ENCODE assay signal across 8 mouse cellular contexts in the genomic region with DNA sequence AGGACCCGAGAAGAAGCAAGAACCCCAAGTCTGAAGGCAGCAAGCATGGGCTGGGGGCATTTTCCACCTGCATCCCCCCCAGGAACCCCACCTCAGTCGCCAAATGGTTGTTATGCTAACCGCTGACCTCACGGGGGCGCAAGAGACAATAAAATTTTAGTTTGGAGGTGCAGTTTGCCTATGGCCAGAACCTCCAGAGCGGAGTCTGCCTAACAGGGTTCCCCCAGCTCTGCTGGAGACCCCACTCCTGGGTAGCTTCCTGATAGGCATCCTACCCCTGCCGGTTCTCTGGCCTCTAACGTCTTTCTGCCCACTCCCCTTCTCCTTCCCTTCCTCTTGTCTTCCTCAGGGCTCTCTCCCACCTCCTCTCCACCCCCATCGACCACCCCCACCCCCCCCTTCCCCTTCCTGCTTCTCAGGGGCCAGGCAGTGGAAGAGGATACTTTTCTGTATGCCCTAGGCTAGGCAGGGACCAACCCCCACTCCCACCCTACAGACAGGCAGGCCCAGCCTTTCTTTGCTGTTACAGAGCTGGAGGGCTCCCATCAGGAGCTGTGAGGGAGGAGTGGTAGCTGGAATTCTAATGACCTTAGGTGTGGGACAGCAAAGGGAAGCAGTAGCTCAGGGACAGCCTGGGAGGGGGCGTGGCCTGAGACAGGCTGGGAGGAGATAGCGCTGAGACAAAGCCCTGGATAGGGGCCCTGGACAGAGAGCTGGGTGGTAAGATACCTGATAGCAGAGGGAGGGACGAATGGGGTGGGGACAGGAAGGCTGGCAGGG. TPM values are rescaled to one million over a fixed set of nuclear protein-coding genes. Genes with fewer than 3 reads are reported as not detected.
DNase-seq lines count a peak whose midpoint lies in the region; ATAC-seq and TF ChIP-seq lines count a peak whose summit lies in the region.

No protein-coding gene starts in this region.

- TF ChIP-seq CTCF in liver, postnatal 0 days (IDR thresholded peaks at IDR 0.05; ENCODE audit: low read depth), result peak; percentile 71
- peak; percentile 72 for TF ChIP-seq CTCF in olfactory bulb, adult 2 months (IDR thresholded peaks at IDR 0.05; ENCODE audit: insufficient read depth, low read depth, low read length)

- H3K4me2 ChIP-seq in heart, embryonic 12.5 days, result peak overlapping the region; percentile 70
- peak overlapping the region; percentile 48 for H3K4me2 ChIP-seq in kidney, embryonic 16.5 days (replicated peaks; ENCODE audit: low read depth, low read length)
- H3K4me2 ChIP-seq in liver, postnatal 0 days (ENCODE audit: low read depth, low read length), result peak overlapping the region; percentile 49

- peak overlapping the region; percentile 75 for H3K9ac ChIP-seq in heart, embryonic 12.5 days
- H3K9ac ChIP-seq in kidney, embryonic 16.5 days (replicated peaks; ENCODE audit: low read length), result peak overlapping the region; percentile 43
- H3K9ac ChIP-seq in liver, postnatal 0 days (replicated peaks), result no peak overlapping the region

- peak overlapping the region; percentile 97 for H3K27ac ChIP-seq in heart, embryonic 12.5 days (ENCODE audit: poor library complexity, severe bottlenecking)
- H3K27ac ChIP-seq in kidney, embryonic 16.5 days (ENCODE audit: low read length), result peak overlapping the region; percentile 79
- H3K27ac ChIP-seq in liver, postnatal 0 days (ENCODE audit: low read depth), result peak overlapping the region; percentile 81
- H3K27ac ChIP-seq in olfactory bulb, adult 2 months (ENCODE audit: insufficient read depth, low read depth, low read length), result no peak overlapping the region

- TF ChIP-seq EP300 in liver, postnatal 0 days (IDR thresholded peaks at IDR 0.05; ENCODE audit: low read depth), result no peak

- H3K4me1 ChIP-seq in heart, embryonic 12.5 days (replicated peaks), result peaks cover 31% of the 10 kb centered on the region
- H3K4me1 ChIP-seq in kidney, embryonic 16.5 days (ENCODE audit: insufficient read depth, low read length), result peaks cover 27% of the 10 kb centered on the region
- H3K4me1 ChIP-seq in liver, postnatal 0 days (ENCODE audit: insufficient read depth), result peaks cover 14% of the 10 kb centered on the region
- no peaks in the 10 kb centered on the region for H3K4me1 ChIP-seq in olfactory bulb, adult 2 months (ENCODE audit: control insufficient read depth, insufficient read depth, low read length)

- 0 out of 2 replicates have a peak, but pooled peaks cover 2% of the 10 kb centered on the region for H3K36me3 ChIP-seq in heart, embryonic 12.5 days
- H3K36me3 ChIP-seq in kidney, embryonic 16.5 days (ENCODE audit: insufficient read depth, low read length), result no peaks in the 10 kb centered on the region
- no peaks in the 10 kb centered on the region for H3K36me3 ChIP-seq in liver, postnatal 0 days (replicated peaks; ENCODE audit: insufficient read depth, low read length)

- H3K4me3 ChIP-seq in heart, embryonic 12.5 days, result peak overlapping the region; percentile 28
- peak overlapping the region; percentile 6; the same call in 1 of the 2 replicates for H3K4me3 ChIP-seq in kidney, embryonic 16.5 days (ENCODE audit: low read length)
- no peak overlapping the region for H3K4me3 ChIP-seq in liver, postnatal 0 days (ENCODE audit: low read depth, low read length)
- H3K4me3 ChIP-seq in olfactory bulb, adult 2 months (ENCODE audit: insufficient read depth, low read depth, low read length), result no peak overlapping the region

- DNase-seq in 416B (ENCODE audit: low read depth), result peak; percentile 21
- peak; percentile 56 to 68 for DNase-seq in adrenal gland, adult 18-20 months (ENCODE audit: low spot score in 2 of 2)
- peak; percentile 77 for DNase-seq in embryo, embryonic 11.5 days (ENCODE audit: low read depth, low spot score)
- DNase-seq in liver, postnatal 0 days, result peak; percentile 74
- peak; percentile 38 to 47 for DNase-seq in thymus, postnatal 36 days

- peak; percentile 95 for ATAC-seq in heart, embryonic 12.5 days (ENCODE audit: insufficient number of reproducible peaks, low FRiP score)
- peak; percentile 97 for ATAC-seq in kidney, embryonic 16.5 days (ENCODE audit: low FRiP score, low TSS enrichment)
- ATAC-seq in liver, postnatal 0 days, result peak; percentile 88

- H3K9me3 ChIP-seq in heart, embryonic 12.5 days (replicated peaks), result no peaks in the 10 kb centered on the region
- no peaks in the 10 kb centered on the region for H3K9me3 ChIP-seq in kidney, embryonic 16.5 days (ENCODE audit: low read length)
- no peaks in the 10 kb centered on the region for H3K9me3 ChIP-seq in liver, postnatal 0 days (ENCODE audit: low read length)

- no peaks in the 10 kb centered on the region for H3K27me3 ChIP-seq in heart, embryonic 12.5 days (replicated peaks)
- no peaks in the 10 kb centered on the region for H3K27me3 ChIP-seq in kidney, embryonic 16.5 days (ENCODE audit: insufficient read depth, low read length)
- H3K27me3 ChIP-seq in liver, postnatal 0 days (ENCODE audit: insufficient read depth, low read length), result no peaks in the 10 kb centered on the region

- 3% methylated on average over 12 of the region's 12 CpGs for WGBS in heart, embryonic 12.5 days
- WGBS in kidney, embryonic 16.5 days, result 3% methylated on average over 12 of the region's 12 CpGs
- 1% methylated on average over 12 of the region's 12 CpGs for WGBS in liver, postnatal 0 days (ENCODE audit: insufficient replicate concordance)
- WGBS in olfactory bulb, adult 2 months, result 9% methylated on average over 12 of the region's 12 CpGs

- no peak for TF ChIP-seq POLR2A in olfactory bulb, adult 2 months (IDR thresholded peaks at IDR 0.05; ENCODE audit: insufficient read depth, low read depth, low read length)

RNA-seq across cellular contexts. Expression of gene Igf2, which starts 55.8 kb away (rescaled TPM):
- 10 to 100 TPM; 15.2 to 22.1 TPM for total RNA-seq in adrenal gland, adult 18-20 months (2021)
- polyA plus RNA-seq in heart, embryonic 12.5 days (2016; fragmentation: Nextera tagmentation; extraction: Ambion mirVana), result 1,315 and 1,354 TPM in 2 replicates
- 516 and 585 TPM in 2 replicates for polyA plus RNA-seq in kidney, embryonic 16.5 days (2015; fragmentation: Nextera tagmentation; extraction: Ambion mirVana)
- polyA plus RNA-seq in liver, postnatal 0 days (2015; fragmentation: Nextera tagmentation; extraction: Ambion mirVana), result 1,534 and 1,664 TPM in 2 replicates
- polyA plus RNA-seq in olfactory bulb, adult 2 months (2012; ENCODE audit: insufficient read depth, insufficient read length, low replicate concordance, missing spikeins), result not detected in 2 replicates

RNA-seq across cellular contexts. Expression of gene Gm49394, which starts 58.9 kb away (rescaled TPM):
- not detected for total RNA-seq in adrenal gland, adult 18-20 months (2021)
- 0.04 and 0.21 TPM in 2 replicates for polyA plus RNA-seq in heart, embryonic 12.5 days (2016; fragmentation: Nextera tagmentation; extraction: Ambion mirVana)
- 0.07 TPM in 1 of 2 replicates, not detected in the other for polyA plus RNA-seq in kidney, embryonic 16.5 days (2015; fragmentation: Nextera tagmentation; extraction: Ambion mirVana)
- 0.04 TPM in 1 of 2 replicates, not detected in the other for polyA plus RNA-seq in liver, postnatal 0 days (2015; fragmentation: Nextera tagmentation; extraction: Ambion mirVana)
- polyA plus RNA-seq in olfactory bulb, adult 2 months (2012; ENCODE audit: insufficient read depth, insufficient read length, low replicate concordance, missing spikeins), result not detected in 2 replicates

Comparison
In these comparisons a context has a peak if more than half of its experiments do, and no peak if none do; other contexts are left out.
1. DNase-seq: peak in every context shown above with its lines; median percentile 77 in embryo, embryonic 11.5 days; 74 in liver, postnatal 0 days; 62 in adrenal gland, adult 18-20 months; 42 in thymus, postnatal 36 days; 21 in 416B.
2. H3K4me3 ChIP-seq: peak in heart, embryonic 12.5 days (single experiment) and kidney, embryonic 16.5 days (single experiment); none in liver, postnatal 0 days (single experiment) and olfactory bulb, adult 2 months (single experiment).
3. Peak in every context shown above with its lines, with median percentiles within 50 percentile points of each other: ATAC-seq and H3K4me2 ChIP-seq.